Mouse (Mus musculus) lung, embryonic 14.5 days (tissue): ENCODE results near the gene Adamtsl3. TPM values are rescaled to one million over a fixed set of nuclear protein-coding genes. Genes with fewer than 3 reads are reported as not detected.

ENCODE experiments used
- ATAC-seq: fragments of 200-750 bp; cut with Nextera tagmentation; 2 replicates; pipeline ENCODE4 v1.8.0; 2017; ENCODE audit warnings: mild to moderate bottlenecking, moderate TSS enrichment, moderate library complexity; ENCODE audit not compliant: insufficient read depth
- DNase-seq: peaks from one replicate; pipeline ENCODE4 v3.0.0-alpha.2; 2015
- H3K27ac ChIP-seq: fragments of 300-500 bp; sonication (generic); 2 replicates; pipeline ENCODE4 v1.5.1; 2014; ENCODE audit warnings: low read depth, mild to moderate bottlenecking, moderate library complexity
- H3K27me3 ChIP-seq: fragments of 300-500 bp; sonication (generic); 2 replicates; pipeline ENCODE4 v1.6.1; 2014; ENCODE audit warnings: low read length, control low read depth; ENCODE audit not compliant: insufficient read depth
- H3K36me3 ChIP-seq: fragments of 300-500 bp; sonication (generic); 2 replicates; pipeline ENCODE4 v1.6.1; 2014; ENCODE audit warnings: control low read depth; ENCODE audit not compliant: insufficient read depth
- H3K4me1 ChIP-seq: fragments of 300-500 bp; sonication (generic); 2 replicates; pipeline ENCODE4 v1.6.1; 2014; ENCODE audit warnings: antibody characterized with exemption, control low read depth; ENCODE audit not compliant: insufficient read depth
- H3K4me2 ChIP-seq: fragments of 300-500 bp; sonication (generic); 2 replicates; pipeline ENCODE4 v1.6.1; 2014; ENCODE audit warnings: mild to moderate bottlenecking
- H3K4me3 ChIP-seq: fragments of 300-500 bp; sonication (generic); 2 replicates; pipeline ENCODE4 v1.5.1; 2014; ENCODE audit warnings: low read depth, low read length
- H3K9ac ChIP-seq: fragments of 300-500 bp; sonication (generic); 2 replicates; pipeline ENCODE4 v1.6.1; 2014
- H3K9me3 ChIP-seq: fragments of 300-500 bp; sonication (generic); 2 replicates; pipeline ENCODE4 v1.6.1; 2016; ENCODE audit warnings: low read depth, low read length, control low read depth
- CTCF ChIP-seq: IDR thresholded peaks from 2 replicates; pipeline ENCODE4 v1.5.1; 2016; ENCODE audit warnings: antibody characterized with exemption, low read depth
- WGBS: fragments of 180-500 bp; shearing (Covaris S2); extraction: QIAGEN DNeasy Blood & Tissue Kit; methylation state at CpG from one replicate; pipeline ENCODE4 v1.1.7; 2014; 5-methylcytosine and 5-hydroxymethylcytosine counted together
- polyA plus RNA-seq: library from polyadenylated mRNA; unstranded; fragments of >200 nt; fragmentation: Nextera tagmentation; extraction: Ambion mirVana; gene quantifications from 2 replicates; pipeline ENCODE4 v1.2.1, GENCODE M21; 2014

Gene Adamtsl3
- polyA plus RNA-seq, 1 experiment from 2014 or later = 0.58 TPM

- no peaks in the 10 kb centered on the region for H3K36me3 ChIP-seq
- 0 out of 2 replicates have a peak, but pooled peaks have one; percentile 35 for ATAC-seq
- no peak overlapping the region for H3K9ac ChIP-seq
- 0 out of 2 replicates have a peak, but pooled peaks cover 2% of the 10 kb centered on the region for H3K4me1 ChIP-seq
- no peaks in the 10 kb centered on the region for H3K27me3 ChIP-seq
- DNase-seq = peak; percentile 60
- 28% methylated on average over 3 of the region's 3 CpGs for WGBS
- H3K4me2 ChIP-seq = no peak overlapping the region
- no peak overlapping the region for H3K4me3 ChIP-seq
- no peaks in the 10 kb centered on the region for H3K9me3 ChIP-seq
- TF ChIP-seq CTCF = no peak
- no peak overlapping the region for H3K27ac ChIP-seq
Observed at GRCm38 (mm10) chr7:82422561-82422960, 87.1 kb downstream of the Adamtsl3 start.

- Histone ChIP-seq H3K36me3 (no peaks in the 10 kb centered on the region), H3K4me3 (no peak overlapping the region), H3K9me3 (no peaks in the 10 kb centered on the region), H3K27ac (no peak overlapping the region), H3K4me1 (0 out of 2 replicates have a peak, but pooled peaks cover 2% of the 10 kb centered on the region), H3K27me3 (no peaks in the 10 kb centered on the region), H3K9ac (no peak overlapping the region), H3K4me2 (no peak overlapping the region)
- no peak for TF ChIP-seq CTCF
- DNase-seq (peak; percentile 13), ATAC-seq (no peak)
- 44% methylated on average over 2 of the region's 2 CpGs for WGBS
Observed at GRCm38 (mm10) chr7:82423602-82424001, 88.1 kb downstream of the Adamtsl3 start.

GRCm38 (mm10) chr7:82424281-82424680, 88.8 kb downstream of the Adamtsl3 start:
- no peak overlapping the region for H3K27ac ChIP-seq
- H3K4me1 ChIP-seq = 0 out of 2 replicates have a peak, but pooled peaks cover 2% of the 10 kb centered on the region
- no peak for TF ChIP-seq CTCF

GRCm38 (mm10) chr7:82425374-82425773, 89.9 kb downstream of the Adamtsl3 start:
- peak overlapping the region; percentile 52 for H3K4me2 ChIP-seq
- H3K9me3 ChIP-seq = no peaks in the 10 kb centered on the region
- ATAC-seq = 0 out of 2 replicates have a peak, but pooled peaks have one; percentile 41
- H3K27ac ChIP-seq = no peak overlapping the region
- no peak overlapping the region for H3K4me3 ChIP-seq
- H3K4me1 ChIP-seq = 0 out of 2 replicates have a peak, but pooled peaks cover 2% of the 10 kb centered on the region
- TF ChIP-seq CTCF = no peak
- 26% methylated on average over 11 of the region's 11 CpGs for WGBS
- no peak overlapping the region for H3K9ac ChIP-seq
- peak; percentile 80 for DNase-seq
- H3K36me3 ChIP-seq = no peaks in the 10 kb centered on the region
- H3K27me3 ChIP-seq = no peaks in the 10 kb centered on the region

More at GRCm38 (mm10) chr7:82424281-82424680, 88.8 kb downstream of the Adamtsl3 start:
- DNase-seq (no peak), ATAC-seq (no peak)
- no peak overlapping the region for H3K9ac ChIP-seq
- H3K9me3 ChIP-seq = no peaks in the 10 kb centered on the region
- WGBS = 84% methylated on average over 1 of the region's 1 CpGs
- H3K27me3 ChIP-seq = no peaks in the 10 kb centered on the region
- H3K4me2 ChIP-seq = no peak overlapping the region
- H3K4me3 ChIP-seq = no peak overlapping the region
- no peaks in the 10 kb centered on the region for H3K36me3 ChIP-seq

GRCm38 (mm10) chr7:82429447-82429846, 94.0 kb downstream of the Adamtsl3 start:
- no peak for TF ChIP-seq CTCF
- Histone ChIP-seq H3K9me3 (no peaks in the 10 kb centered on the region), H3K9ac (no peak overlapping the region), H3K27me3 (no peaks in the 10 kb centered on the region), H3K36me3 (no peaks in the 10 kb centered on the region), H3K4me2 (no peak overlapping the region), H3K27ac (no peak overlapping the region), H3K4me1 (no peaks in the 10 kb centered on the region), H3K4me3 (no peak overlapping the region)
- no peak for DNase-seq
- ATAC-seq = no peak
- 40% methylated on average over 4 of the region's 4 CpGs for WGBS

GRCm38 (mm10) chr7:82431572-82431971, 96.1 kb downstream of the Adamtsl3 start:
- H3K27ac ChIP-seq = no peak overlapping the region
- no peaks in the 10 kb centered on the region for H3K27me3 ChIP-seq
- no peaks in the 10 kb centered on the region for H3K9me3 ChIP-seq
- ATAC-seq (peak; percentile 52; the same call in 1 of the 2 replicates), DNase-seq (peak; percentile 32)
- H3K4me3 ChIP-seq = no peak overlapping the region
- no peak overlapping the region for H3K9ac ChIP-seq
- no peaks in the 10 kb centered on the region for H3K4me1 ChIP-seq
- H3K4me2 ChIP-seq = no peak overlapping the region
- TF ChIP-seq CTCF = no peak
- 30% methylated on average over 2 of the region's 2 CpGs for WGBS
- no peaks in the 10 kb centered on the region for H3K36me3 ChIP-seq

- 60% methylated on average over 2 of the region's 2 CpGs for WGBS
- DNase-seq (no peak), ATAC-seq (no peak)
- Histone ChIP-seq H3K27ac (no peak overlapping the region), H3K4me3 (no peak overlapping the region), H3K36me3 (no peaks in the 10 kb centered on the region), H3K9me3 (no peaks in the 10 kb centered on the region), H3K9ac (no peak overlapping the region), H3K27me3 (no peaks in the 10 kb centered on the region), H3K4me2 (no peak overlapping the region), H3K4me1 (no peaks in the 10 kb centered on the region)
- TF ChIP-seq CTCF = no peak
Observed at GRCm38 (mm10) chr7:82433226-82433625, 97.7 kb downstream of the Adamtsl3 start.

- 0 out of 2 replicates have a peak, but pooled peaks cover 3% of the 10 kb centered on the region for H3K4me1 ChIP-seq
- DNase-seq = peak; percentile 55
- H3K36me3 ChIP-seq = no peaks in the 10 kb centered on the region
- H3K4me2 ChIP-seq = no peak overlapping the region
- H3K27me3 ChIP-seq = no peaks in the 10 kb centered on the region
- no peak overlapping the region for H3K9ac ChIP-seq
- no peaks in the 10 kb centered on the region for H3K9me3 ChIP-seq
- WGBS = 28% methylated on average over 2 of the region's 2 CpGs
- no peak overlapping the region for H3K27ac ChIP-seq
- no peak for ATAC-seq
- no peak for TF ChIP-seq CTCF
- H3K4me3 ChIP-seq = no peak overlapping the region
Observed at GRCm38 (mm10) chr7:82458376-82458775, 122.9 kb downstream of the Adamtsl3 start.
